Mouse (Mus musculus): ENCODE measurements at regions not wholly inside any gene's neighbourhood (a gene's known extent, or its start where the extent isn't known, plus 50 kb on each side); places are given as distances from the start of the nearest gene placed in this dataset.

GRCm38 (mm10) chr11:114199081-114199586 lies 132.3 kb upstream of the Sdk2 start:
- Histone ChIP-seq H3K9ac (ENCODE audit: low read length) (no peak overlapping the region), H3K27ac (ENCODE audit: low read depth, low read length) (no peak overlapping the region), H3K36me3 (ENCODE audit: control insufficient read depth, insufficient read depth, low read length) (no peaks in the 10 kb centered on the region), H3K9me3 (ENCODE audit: control insufficient read depth, low read length) (no peaks in the 10 kb centered on the region), H3K4me3 (ENCODE audit: low read depth, low read length) (no peak overlapping the region), H3K4me1 (replicated peaks; ENCODE audit: control insufficient read depth, insufficient read depth, low read length) (peaks cover 2% of the 10 kb centered on the region; the same call in 1 of the 2 replicates), H3K4me2 (ENCODE audit: low read depth, low read length, severe bottlenecking) (no peak overlapping the region), H3K27me3 (ENCODE audit: control insufficient read depth, insufficient read depth, low read length) (no peaks in the 10 kb centered on the region)
- DNase-seq (ENCODE audit: low spot score) (no peak), ATAC-seq (replicated peaks; ENCODE audit: low FRiP score) (no peak)
- WGBS = 84% methylated on average over 10 of the region's 10 CpGs

DNA sequence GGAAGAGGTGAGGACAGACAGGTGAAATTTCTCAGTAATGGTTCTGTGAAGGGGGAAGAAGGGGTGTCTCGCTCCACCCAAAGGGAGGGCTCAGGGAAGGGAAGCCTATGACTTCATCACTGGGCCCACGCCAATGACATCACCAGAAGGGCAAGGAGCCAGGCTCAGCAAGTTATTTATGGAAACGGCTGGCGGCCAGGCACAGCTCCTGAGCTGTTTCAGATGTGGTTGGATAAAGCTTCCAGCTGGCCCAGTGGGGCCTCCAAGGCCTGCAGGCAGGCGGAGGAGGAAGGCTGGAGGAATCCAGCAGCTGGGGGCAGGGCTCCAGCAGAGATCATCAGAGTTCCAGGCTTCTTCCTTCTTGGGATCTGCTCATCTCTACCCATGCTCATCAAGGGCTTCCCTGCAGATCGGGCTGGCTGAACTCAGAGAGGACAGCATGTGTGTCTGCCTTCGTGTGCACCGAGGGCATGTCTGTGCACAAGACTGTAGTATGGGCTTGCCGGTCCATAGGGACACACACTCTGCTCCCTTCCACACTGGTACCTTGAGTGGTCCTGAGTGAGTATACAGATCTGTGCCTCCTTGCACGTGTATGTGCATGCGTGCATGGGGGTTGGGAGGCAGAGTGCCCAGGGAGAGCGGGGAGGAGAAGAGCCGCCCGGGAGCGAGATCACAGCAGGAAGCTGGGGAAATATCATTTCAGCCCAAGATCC lies 131.6 kb upstream of the Sdk2 start:
- no peak overlapping the region for H3K4me2 ChIP-seq (ENCODE audit: low read depth, low read length, severe bottlenecking)
- ATAC-seq (replicated peaks; ENCODE audit: low FRiP score) (no peak), DNase-seq (ENCODE audit: low spot score) (no peak)
- no peak overlapping the region for H3K4me3 ChIP-seq (ENCODE audit: low read depth, low read length)
- peaks cover 2% of the 10 kb centered on the region; the same call in 1 of the 2 replicates for H3K4me1 ChIP-seq (replicated peaks; ENCODE audit: control insufficient read depth, insufficient read depth, low read length)
- no peaks in the 10 kb centered on the region for H3K36me3 ChIP-seq (ENCODE audit: control insufficient read depth, insufficient read depth, low read length)
- H3K27ac ChIP-seq (ENCODE audit: low read depth, low read length) = no peak overlapping the region
- H3K27me3 ChIP-seq (ENCODE audit: control insufficient read depth, insufficient read depth, low read length) = no peaks in the 10 kb centered on the region
- H3K9me3 ChIP-seq (ENCODE audit: control insufficient read depth, low read length) = no peaks in the 10 kb centered on the region
- no peak overlapping the region for H3K9ac ChIP-seq (ENCODE audit: low read length)
- WGBS = 59% methylated on average over 15 of the region's 15 CpGs

GRCm38 (mm10) chr11:114195291-114195690 lies 128.4 kb upstream of the Sdk2 start:
- H3K9ac ChIP-seq (ENCODE audit: low read length) = no peak overlapping the region
- no peak overlapping the region for H3K4me2 ChIP-seq (ENCODE audit: low read depth, low read length, severe bottlenecking)
- no peak overlapping the region for H3K27ac ChIP-seq (ENCODE audit: low read depth, low read length)
- H3K9me3 ChIP-seq (ENCODE audit: control insufficient read depth, low read length) = no peaks in the 10 kb centered on the region
- no peaks in the 10 kb centered on the region for H3K36me3 ChIP-seq (ENCODE audit: control insufficient read depth, insufficient read depth, low read length)
- 89% methylated on average over 2 of the region's 2 CpGs for WGBS
- no peak for DNase-seq (ENCODE audit: low spot score)
- no peak for ATAC-seq (replicated peaks; ENCODE audit: low FRiP score)
- H3K4me3 ChIP-seq (ENCODE audit: low read depth, low read length) = no peak overlapping the region
- peaks cover 2% of the 10 kb centered on the region; the same call in 1 of the 2 replicates for H3K4me1 ChIP-seq (replicated peaks; ENCODE audit: control insufficient read depth, insufficient read depth, low read length)
- no peaks in the 10 kb centered on the region for H3K27me3 ChIP-seq (ENCODE audit: control insufficient read depth, insufficient read depth, low read length)

DNA sequence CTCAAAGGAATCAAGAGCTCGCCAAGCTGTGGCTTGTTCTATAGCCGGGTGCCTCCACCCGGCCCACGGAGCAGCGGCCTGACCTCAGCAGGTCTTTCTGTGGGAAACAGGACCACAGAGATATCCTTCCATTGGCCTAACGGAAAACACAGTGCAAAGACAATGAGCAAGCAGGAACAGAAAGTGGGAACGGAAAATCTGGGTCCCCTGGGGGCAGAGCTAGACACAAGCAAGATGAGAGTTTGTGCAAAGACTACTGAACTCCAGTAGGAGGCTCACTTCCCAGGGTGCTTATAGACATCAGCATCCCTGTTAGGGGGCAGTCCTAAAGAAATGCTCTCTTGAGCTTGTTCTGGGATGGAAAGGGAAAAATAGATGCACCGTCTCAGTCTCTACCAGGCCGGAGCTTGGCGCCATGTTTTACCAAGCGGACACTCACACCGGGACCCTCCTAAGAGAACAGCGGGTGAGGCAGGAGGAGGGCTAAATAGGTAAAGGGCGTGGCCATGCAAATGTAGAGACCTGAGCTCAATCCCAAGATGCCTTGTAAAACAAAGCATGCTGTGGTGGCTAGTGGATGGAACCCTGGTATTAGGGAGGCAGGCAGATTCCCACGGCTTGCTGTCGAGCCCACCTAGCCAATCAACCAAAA lies 127.3 kb upstream of the Sdk2 start:
- Histone ChIP-seq H3K27ac (ENCODE audit: low read depth, low read length) (no peak overlapping the region), H3K27me3 (ENCODE audit: control insufficient read depth, insufficient read depth, low read length) (no peaks in the 10 kb centered on the region), H3K4me2 (ENCODE audit: low read depth, low read length, severe bottlenecking) (no peak overlapping the region), H3K4me3 (ENCODE audit: low read depth, low read length) (no peak overlapping the region), H3K9me3 (ENCODE audit: control insufficient read depth, low read length) (no peaks in the 10 kb centered on the region), H3K36me3 (ENCODE audit: control insufficient read depth, insufficient read depth, low read length) (no peaks in the 10 kb centered on the region), H3K4me1 (replicated peaks; ENCODE audit: control insufficient read depth, insufficient read depth, low read length) (peaks cover 2% of the 10 kb centered on the region; the same call in 1 of the 2 replicates), H3K9ac (ENCODE audit: low read length) (no peak overlapping the region)
- 52% methylated on average over 16 of the region's 16 CpGs for WGBS
- DNase-seq (ENCODE audit: low spot score) = no peak
- no peak for ATAC-seq (replicated peaks; ENCODE audit: low FRiP score)

GRCm38 (mm10) chr11:114193018-114193417 lies 126.2 kb upstream of the Sdk2 start:
- no peaks in the 10 kb centered on the region for H3K27me3 ChIP-seq (ENCODE audit: control insufficient read depth, insufficient read depth, low read length)
- no peak for DNase-seq (ENCODE audit: low spot score)
- H3K4me2 ChIP-seq (ENCODE audit: low read depth, low read length, severe bottlenecking) = no peak overlapping the region
- no peaks in the 10 kb centered on the region for H3K9me3 ChIP-seq (ENCODE audit: control insufficient read depth, low read length)
- no peak overlapping the region for H3K27ac ChIP-seq (ENCODE audit: low read depth, low read length)
- H3K36me3 ChIP-seq (ENCODE audit: control insufficient read depth, insufficient read depth, low read length) = no peaks in the 10 kb centered on the region
- H3K9ac ChIP-seq (ENCODE audit: low read length) = no peak overlapping the region
- H3K4me1 ChIP-seq (replicated peaks; ENCODE audit: control insufficient read depth, insufficient read depth, low read length) = 0 out of 2 replicates have a peak, but pooled peaks cover 2% of the 10 kb centered on the region
- WGBS = 91% methylated on average over 7 of the region's 7 CpGs
- no peak for ATAC-seq (replicated peaks; ENCODE audit: low FRiP score)
- no peak overlapping the region for H3K4me3 ChIP-seq (ENCODE audit: low read depth, low read length)

DNA sequence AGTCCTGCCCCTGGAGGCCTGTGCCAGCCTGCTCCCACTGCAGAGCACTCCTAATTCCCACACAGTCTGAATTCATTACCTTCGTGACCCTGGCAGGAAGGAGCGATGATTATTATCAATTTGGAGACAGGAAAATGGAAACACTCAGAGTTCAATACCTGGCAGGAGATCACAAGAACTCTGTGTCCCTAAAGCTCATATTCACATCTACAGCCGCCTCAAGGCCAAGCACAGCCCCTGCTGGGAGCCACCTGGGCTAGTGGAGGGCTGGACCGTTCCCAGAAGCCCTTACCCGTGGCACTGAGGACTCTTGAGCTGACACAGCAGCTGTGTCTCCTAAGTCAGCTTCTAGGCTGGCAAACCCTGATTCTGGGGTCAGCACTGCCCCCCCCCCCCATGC lies 124.8 kb upstream of the Sdk2 start:
- no peak overlapping the region for H3K9ac ChIP-seq (ENCODE audit: low read length)
- 0 out of 2 replicates have a peak, but pooled peaks cover 2% of the 10 kb centered on the region for H3K4me1 ChIP-seq (replicated peaks; ENCODE audit: control insufficient read depth, insufficient read depth, low read length)
- no peak overlapping the region for H3K4me2 ChIP-seq (ENCODE audit: low read depth, low read length, severe bottlenecking)
- H3K27me3 ChIP-seq (ENCODE audit: control insufficient read depth, insufficient read depth, low read length) = no peaks in the 10 kb centered on the region
- no peaks in the 10 kb centered on the region for H3K9me3 ChIP-seq (ENCODE audit: control insufficient read depth, low read length)
- H3K27ac ChIP-seq (ENCODE audit: low read depth, low read length) = no peak overlapping the region
- no peak overlapping the region for H3K4me3 ChIP-seq (ENCODE audit: low read depth, low read length)
- H3K36me3 ChIP-seq (ENCODE audit: control insufficient read depth, insufficient read depth, low read length) = no peaks in the 10 kb centered on the region
- 69% methylated on average over 5 of the region's 5 CpGs for WGBS
- ATAC-seq (replicated peaks; ENCODE audit: low FRiP score) = no peak
- DNase-seq (ENCODE audit: low spot score) = no peak

DNA sequence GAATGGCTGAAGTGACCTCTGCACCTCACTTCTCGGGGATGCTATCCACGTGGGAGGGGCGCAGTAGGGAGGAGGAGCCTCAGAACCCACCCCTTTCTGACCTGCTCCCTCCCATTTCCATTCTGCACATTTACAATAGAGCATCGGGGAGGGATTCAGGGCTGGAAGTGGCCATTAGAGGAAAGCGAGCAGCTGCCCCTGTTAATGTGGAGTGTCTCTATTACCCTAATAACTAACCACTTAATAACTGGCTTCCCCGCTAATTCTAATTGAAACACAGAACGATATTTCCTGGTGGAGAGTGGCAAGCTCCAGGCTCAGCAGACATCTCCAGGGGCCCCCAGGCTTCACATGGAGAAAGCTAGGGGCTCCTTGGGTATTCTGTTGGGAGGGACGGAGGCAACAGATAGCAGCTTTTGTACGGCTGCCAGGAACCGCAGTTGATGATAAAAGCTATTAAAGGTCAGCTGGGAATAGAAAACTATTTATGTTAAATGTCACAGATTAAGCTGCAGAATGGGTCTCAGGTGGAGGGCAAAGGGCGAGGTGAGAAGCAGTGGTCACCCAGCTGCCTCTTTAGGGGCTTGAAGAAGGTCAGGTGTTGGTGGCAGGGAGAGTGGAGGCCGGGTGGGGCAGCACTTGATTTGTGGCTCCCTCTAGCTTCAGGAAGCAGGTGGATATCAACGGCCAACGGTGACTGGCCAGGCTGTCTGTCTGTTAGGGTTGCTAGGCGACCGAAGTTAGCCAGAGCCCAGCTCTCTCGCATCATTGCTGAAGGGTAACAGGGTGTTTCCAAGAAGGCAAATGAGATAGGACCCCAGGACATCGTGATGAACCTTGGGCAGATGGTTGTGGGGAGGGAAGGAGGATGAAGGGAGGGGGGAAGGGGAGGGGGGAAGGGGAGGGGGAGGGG lies 118.4 kb upstream of the Sdk2 start:
- Histone ChIP-seq H3K4me1 (replicated peaks; ENCODE audit: control insufficient read depth, insufficient read depth, low read length) (no peaks in the 10 kb centered on the region), H3K4me3 (ENCODE audit: low read depth, low read length) (no peak overlapping the region), H3K9me3 (ENCODE audit: control insufficient read depth, low read length) (no peaks in the 10 kb centered on the region), H3K4me2 (ENCODE audit: low read depth, low read length, severe bottlenecking) (no peak overlapping the region), H3K36me3 (ENCODE audit: control insufficient read depth, insufficient read depth, low read length) (no peaks in the 10 kb centered on the region), H3K27ac (ENCODE audit: low read depth, low read length) (no peak overlapping the region), H3K9ac (ENCODE audit: low read length) (no peak overlapping the region), H3K27me3 (ENCODE audit: control insufficient read depth, insufficient read depth, low read length) (no peaks in the 10 kb centered on the region)
- WGBS = 47% methylated on average over 18 of the region's 18 CpGs
- ATAC-seq (replicated peaks; ENCODE audit: low FRiP score) (peak; percentile 42; the same call in 1 of the 2 replicates), DNase-seq (ENCODE audit: low spot score) (peak; percentile 70)

- ATAC-seq (replicated peaks; ENCODE audit: low FRiP score) = no peak
- no peak overlapping the region for H3K27ac ChIP-seq (ENCODE audit: low read depth, low read length)
These were observed 117.6 kb upstream of the Sdk2 start for GRCm38 (mm10) chr11:114184431-114184830.

More at GRCm38 (mm10) chr11:114184431-114184830, 117.6 kb upstream of the Sdk2 start:
- 74% methylated on average over 5 of the region's 5 CpGs for WGBS
- no peaks in the 10 kb centered on the region for H3K27me3 ChIP-seq (ENCODE audit: control insufficient read depth, insufficient read depth, low read length)
- H3K36me3 ChIP-seq (ENCODE audit: control insufficient read depth, insufficient read depth, low read length) = no peaks in the 10 kb centered on the region
- H3K9me3 ChIP-seq (ENCODE audit: control insufficient read depth, low read length) = no peaks in the 10 kb centered on the region
- no peak overlapping the region for H3K9ac ChIP-seq (ENCODE audit: low read length)
- no peak overlapping the region for H3K4me3 ChIP-seq (ENCODE audit: low read depth, low read length)
- no peak overlapping the region for H3K4me2 ChIP-seq (ENCODE audit: low read depth, low read length, severe bottlenecking)
- no peak for DNase-seq (ENCODE audit: low spot score)
- H3K4me1 ChIP-seq (replicated peaks; ENCODE audit: control insufficient read depth, insufficient read depth, low read length) = no peaks in the 10 kb centered on the region

Measured in forebrain, embryonic 11.5 days (tissue).